Mouse (Mus musculus) adipocyte (in vitro differentiated cells): ENCODE results near the gene Npm1.

Experiments
- DNase-seq: peaks from one replicate; pipeline ENCODE4 v3.0.0-alpha.2; 2016; ENCODE audit warnings: low spot score

Npm1 gene

GRCm38 (mm10) chr11:33146143-33146497, 16.9 kb downstream of the Npm1 start:
- peak; percentile 95 for DNase-seq

GRCm38 (mm10) chr11:33145201-33146142, 17.5 kb downstream of the Npm1 start:
- DNase-seq: no peak

GRCm38 (mm10) chr11:33143906-33144305, 19.1 kb downstream of the Npm1 start:
- no peak for DNase-seq

GRCm38 (mm10) chr11:33142801-33143200, 20.2 kb downstream of the Npm1 start:
- no peak for DNase-seq

- DNase-seq: no peak
These were observed 22.9 kb downstream of the Npm1 start for GRCm38 (mm10) chr11:33140111-33140460.

GRCm38 (mm10) chr11:33139458-33140110, 23.4 kb downstream of the Npm1 start:
- DNase-seq: no peak

- no peak for DNase-seq
These were observed 24.3 kb downstream of the Npm1 start for GRCm38 (mm10) chr11:33138686-33139085.

GRCm38 (mm10) chr11:33134391-33134986, 28.5 kb downstream of the Npm1 start:
- DNase-seq: no peak

GRCm38 (mm10) chr11:33132619-33133338, 30.2 kb downstream of the Npm1 start:
- DNase-seq: no peak

- DNase-seq: no peak
These were observed 35.9 kb downstream of the Npm1 start for GRCm38 (mm10) chr11:33127058-33127457.

- DNase-seq: no peak
These were observed 40.3 kb downstream of the Npm1 start for GRCm38 (mm10) chr11:33122575-33123268.

GRCm38 (mm10) chr11:33119556-33119955, 43.5 kb downstream of the Npm1 start:
- DNase-seq: no peak

GRCm38 (mm10) chr11:33119116-33119515, 43.9 kb downstream of the Npm1 start:
- DNase-seq: peak; percentile 12

GRCm38 (mm10) chr11:33118480-33118879, 44.5 kb downstream of the Npm1 start:
- no peak for DNase-seq

GRCm38 (mm10) chr11:33115796-33116195, 47.2 kb downstream of the Npm1 start:
- no peak for DNase-seq

GRCm38 (mm10) chr11:33112407-33112806, 50.6 kb downstream of the Npm1 start:
- no peak for DNase-seq

GRCm38 (mm10) chr11:33110111-33110510, 52.9 kb downstream of the Npm1 start:
- DNase-seq: no peak

GRCm38 (mm10) chr11:33107540-33107939, 55.5 kb downstream of the Npm1 start:
- no peak for DNase-seq

GRCm38 (mm10) chr11:33104911-33105316, 58.1 kb downstream of the Npm1 start:
- no peak for DNase-seq

- DNase-seq: peak; percentile 48
These were observed 59.6 kb downstream of the Npm1 start for GRCm38 (mm10) chr11:33103291-33103943.
